Mouse (Mus musculus) kidney, adult 2 months (tissue): Measurements from ENCODE around the gene Hcn2.

Source experiments
- CTCF ChIP-seq: fragments of 200-500 bp; conservative IDR thresholded peaks from 2 replicates; pipeline ENCODE4 v1.5.1; 2011; ENCODE audit warnings: low read depth, mild to moderate bottlenecking, control low read depth, low read length, moderate library complexity, mixed read lengths; ENCODE audit not compliant: insufficient read depth, insufficient read length
- POLR2A ChIP-seq: fragments of 200-500 bp; IDR thresholded peaks from one replicate; pipeline ENCODE4 v1.6.1; 2011; ENCODE audit warnings: low read depth, low read length, control low read depth

DNA sequence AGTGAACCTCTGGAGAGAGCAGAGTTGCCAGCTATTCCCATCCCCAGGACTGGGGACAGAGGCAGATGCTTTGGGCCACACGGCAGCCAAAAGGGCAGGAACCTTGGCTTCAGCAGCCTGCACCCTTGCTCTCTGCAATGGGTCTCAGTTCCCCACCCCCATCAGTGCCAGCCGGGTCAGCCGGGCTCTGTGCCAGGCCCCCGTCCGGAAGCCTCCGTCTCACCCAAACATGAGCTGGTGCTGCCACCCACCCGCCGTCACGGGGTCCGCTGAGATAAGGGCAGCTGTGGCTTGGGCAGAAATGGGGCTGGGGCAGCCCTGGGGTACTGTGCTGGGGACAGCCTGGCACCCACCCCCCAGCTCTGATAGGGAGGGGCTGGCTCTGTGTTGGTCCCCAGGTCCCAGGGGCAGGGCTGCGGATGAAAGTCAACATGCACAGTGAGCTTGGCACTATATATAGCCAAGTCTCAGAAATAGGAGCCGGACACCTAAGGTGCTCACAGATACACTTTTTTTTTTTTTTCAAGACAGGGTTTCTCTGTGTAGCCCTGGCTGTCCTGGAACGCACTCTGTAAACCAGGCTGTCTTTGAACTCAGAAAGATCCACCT is 13.0 kb downstream of the Hcn2 start:
- TF ChIP-seq CTCF (no peak), POLR2A (no peak)
